8 mouse cellular contexts compared by ENCODE assay signal in the genomic region with DNA sequence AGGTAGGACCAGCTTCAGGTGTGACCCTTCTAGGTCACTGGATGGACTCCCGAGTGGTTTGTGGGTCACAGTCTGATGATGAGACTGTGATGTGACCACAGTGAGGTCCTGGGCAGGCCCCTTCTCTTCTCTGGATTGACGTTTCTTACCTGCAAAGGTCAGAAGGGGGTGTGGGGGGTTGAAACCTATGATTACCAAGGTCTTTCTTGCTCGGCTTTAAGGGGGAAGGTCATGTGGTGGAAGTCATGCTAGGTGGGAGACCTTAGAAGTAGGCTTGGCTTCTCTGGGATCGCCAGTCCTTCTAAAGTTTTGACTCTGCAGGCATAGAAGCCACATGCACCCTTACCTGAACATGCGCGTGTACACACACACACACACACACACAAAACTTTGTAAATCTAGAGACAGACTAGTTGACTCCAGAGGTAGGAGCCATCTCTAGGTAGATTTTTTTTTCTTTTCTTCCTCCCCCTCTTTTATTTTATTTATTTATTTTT. TPM values are rescaled to one million over a fixed set of nuclear protein-coding genes. Genes with fewer than 3 reads are reported as not detected.
DNase-seq lines count a peak whose midpoint lies in the region; ATAC-seq and TF ChIP-seq lines count a peak whose summit lies in the region.

No protein-coding gene starts in this region.

- H3K9ac ChIP-seq in liver, adult 2 months (ENCODE audit: low read depth, low read length): peak overlapping the region; percentile 32
- peak overlapping the region; percentile 60; the same call in 1 of the 2 replicates for H3K9ac ChIP-seq in embryonic facial prominence, embryonic 12.5 days
- peak overlapping the region; percentile 67; the same call in 1 of the 2 replicates for H3K9ac ChIP-seq in intestine, postnatal 0 days (ENCODE audit: low read depth, low read length)
- no peak overlapping the region for H3K9ac ChIP-seq in neural tube, embryonic 13.5 days

- TF ChIP-seq CTCF in liver, adult 2 months (IDR thresholded peaks at IDR 0.05; ENCODE audit: low read depth, low read length): no peak
- no peak for TF ChIP-seq CTCF in intestine, postnatal 0 days (IDR thresholded peaks at IDR 0.05; ENCODE audit: low read depth)

- H3K4me3 ChIP-seq in liver, adult 2 months (ENCODE audit: insufficient read depth, low read depth, low read length): peak overlapping the region; percentile 32
- peak overlapping the region; percentile 51 for H3K4me3 ChIP-seq in embryonic facial prominence, embryonic 12.5 days
- peak overlapping the region; percentile 54 for H3K4me3 ChIP-seq in intestine, postnatal 0 days (ENCODE audit: low read depth, low read length)
- H3K4me3 ChIP-seq in neural tube, embryonic 13.5 days: peak overlapping the region; percentile 42

- H3K79me2 ChIP-seq in liver, adult 2 months (ENCODE audit: control insufficient read depth, insufficient read depth, low read length): no peaks in the 10 kb centered on the region

- H3K4me1 ChIP-seq in liver, adult 2 months (ENCODE audit: control insufficient read depth, insufficient read depth, low read length): peaks cover 19% of the 10 kb centered on the region
- H3K4me1 ChIP-seq in embryonic facial prominence, embryonic 12.5 days: no peaks in the 10 kb centered on the region
- H3K4me1 ChIP-seq in intestine, postnatal 0 days (replicated peaks; ENCODE audit: control insufficient read depth, insufficient read depth, low read length): peaks cover 6% of the 10 kb centered on the region; the same call in 1 of the 2 replicates
- peaks cover 15% of the 10 kb centered on the region for H3K4me1 ChIP-seq in neural tube, embryonic 13.5 days (replicated peaks)

- H3K4me2 ChIP-seq in embryonic facial prominence, embryonic 12.5 days (replicated peaks): peak overlapping the region; percentile 70
- H3K4me2 ChIP-seq in intestine, postnatal 0 days (replicated peaks; ENCODE audit: low read depth): peak overlapping the region; percentile 85
- H3K4me2 ChIP-seq in neural tube, embryonic 13.5 days: peak overlapping the region; percentile 61

- ATAC-seq in embryonic facial prominence, embryonic 12.5 days (ENCODE audit: insufficient number of reproducible peaks, insufficient read depth, low FRiP score, low TSS enrichment): no peak
- no peak for ATAC-seq in intestine, postnatal 0 days
- ATAC-seq in neural tube, embryonic 13.5 days (ENCODE audit: low read depth): 0 out of 2 replicates have a peak, but pooled peaks have one; percentile 12

- H3K9me3 ChIP-seq in embryonic facial prominence, embryonic 12.5 days: no peaks in the 10 kb centered on the region
- H3K9me3 ChIP-seq in intestine, postnatal 0 days (ENCODE audit: control insufficient read depth): no peaks in the 10 kb centered on the region
- H3K9me3 ChIP-seq in neural tube, embryonic 13.5 days: no peaks in the 10 kb centered on the region

- no peaks in the 10 kb centered on the region for H3K27me3 ChIP-seq in liver, adult 2 months (ENCODE audit: control insufficient read depth, insufficient read depth, low read length)
- peaks cover 41% of the 10 kb centered on the region for H3K27me3 ChIP-seq in embryonic facial prominence, embryonic 12.5 days
- no peaks in the 10 kb centered on the region for H3K27me3 ChIP-seq in intestine, postnatal 0 days (replicated peaks; ENCODE audit: control insufficient read depth, insufficient read depth, low read length)
- H3K27me3 ChIP-seq in neural tube, embryonic 13.5 days: peaks cover 89% of the 10 kb centered on the region

- TF ChIP-seq POLR2A in liver, adult 2 months (IDR thresholded peaks at IDR 0.05; ENCODE audit: extremely low read depth, insufficient read depth, low read length): no peak

- no peak for DNase-seq in liver, adult 2 months (ENCODE audit: extremely low read depth, low read depth, low spot score)
- DNase-seq in liver: no peak
- no peak for DNase-seq in layer of hippocampus, postnatal 10 days (ENCODE audit: low spot score in 2 of 2)
- DNase-seq in adrenal gland, adult (ENCODE audit: inconsistent age in 2 of 2, low spot score in 1 of 2): no peak
- no peak for DNase-seq in layer of hippocampus, adult 9-11 months

- 20% methylated on average over 6 of the region's 6 CpGs for WGBS in liver, adult 2 months
- 45% methylated on average over 6 of the region's 6 CpGs for WGBS in embryonic facial prominence, embryonic 12.5 days
- 55% methylated on average over 6 of the region's 6 CpGs for WGBS in intestine, postnatal 0 days
- WGBS in neural tube, embryonic 13.5 days: 51% methylated on average over 6 of the region's 6 CpGs

- H3K36me3 ChIP-seq in liver, adult 2 months (ENCODE audit: control insufficient read depth, insufficient read depth, low read length): no peaks in the 10 kb centered on the region
- no peaks in the 10 kb centered on the region for H3K36me3 ChIP-seq in embryonic facial prominence, embryonic 12.5 days
- H3K36me3 ChIP-seq in intestine, postnatal 0 days (ENCODE audit: control insufficient read depth, insufficient read depth): no peaks in the 10 kb centered on the region; the same call in 1 of the 2 replicates
- H3K36me3 ChIP-seq in neural tube, embryonic 13.5 days: no peaks in the 10 kb centered on the region

- H3K27ac ChIP-seq in liver, adult 2 months (replicated peaks; ENCODE audit: insufficient read depth, low read depth, low read length): peak overlapping the region; percentile 78
- no peak overlapping the region for H3K27ac ChIP-seq in embryonic facial prominence, embryonic 12.5 days
- 0 out of 2 replicates have a peak overlapping the region, but pooled peaks have one; percentile 57 for H3K27ac ChIP-seq in intestine, postnatal 0 days (ENCODE audit: low read depth, low read length)
- H3K27ac ChIP-seq in neural tube, embryonic 13.5 days (replicated peaks): no peak overlapping the region

RNA-seq across cellular contexts. Expression of a gene that starts 0.5 kb away (rescaled TPM):
- 6.9 and 7.8 TPM in 2 replicates for total RNA-seq in liver, adult 2 months (2014; rRNA removed)
- polyA plus RNA-seq in liver, adult 2 months (2012; rRNA removed): 15.0 and 18.0 TPM in 2 replicates
- polyA plus RNA-seq in embryonic facial prominence, embryonic 12.5 days (2016; fragmentation: Nextera tagmentation; extraction: Ambion mirVana): 4.4 and 5.5 TPM in 2 replicates
- polyA plus RNA-seq in intestine, postnatal 0 days (2015; fragmentation: Nextera tagmentation; extraction: Ambion mirVana): 4.8 TPM in 2 replicates
- polyA plus RNA-seq in neural tube, embryonic 13.5 days (2015; fragmentation: Nextera tagmentation; extraction: Ambion mirVana): 1.6 and 1.9 TPM in 2 replicates
- 1 to 10 TPM; 2.4 to 3.9 TPM for total RNA-seq in layer of hippocampus, postnatal 10 days (2021)

RNA-seq across cellular contexts. Expression of a gene that starts 9.1 kb away (rescaled TPM):
- 31.8 and 33.0 TPM in 2 replicates for total RNA-seq in liver, adult 2 months (2014; rRNA removed)
- 32.0 and 35.2 TPM in 2 replicates for polyA plus RNA-seq in liver, adult 2 months (2012; rRNA removed)
- 22.7 TPM in 2 replicates for polyA plus RNA-seq in embryonic facial prominence, embryonic 12.5 days (2016; fragmentation: Nextera tagmentation; extraction: Ambion mirVana)
- polyA plus RNA-seq in intestine, postnatal 0 days (2015; fragmentation: Nextera tagmentation; extraction: Ambion mirVana): 13.0 and 13.3 TPM in 2 replicates
- 17.2 TPM in 2 replicates for polyA plus RNA-seq in neural tube, embryonic 13.5 days (2015; fragmentation: Nextera tagmentation; extraction: Ambion mirVana)
- 10 to 100 TPM; 12.2 to 13.0 TPM for total RNA-seq in layer of hippocampus, postnatal 10 days (2021)

Comparison
In these comparisons a context has a peak if more than half of its experiments do, and no peak if none do; other contexts are left out.
1. H3K27ac ChIP-seq: peak in liver, adult 2 months (single experiment) and intestine, postnatal 0 days (single experiment); none in embryonic facial prominence, embryonic 12.5 days (single experiment) and neural tube, embryonic 13.5 days (single experiment).
2. Peak in every context shown above with its lines, with median percentiles within 50 percentile points of each other: H3K4me3 ChIP-seq and H3K4me2 ChIP-seq.